Mouse (Mus musculus) limb, embryonic 11.5 days (tissue): ENCODE measurements at regions not wholly inside any gene's neighbourhood (a gene's known extent, or its start where the extent isn't known, plus 50 kb on each side); places are given as distances from the start of the nearest gene placed in this dataset.

Source experiments
- ATAC-seq: fragments of 200-750 bp; cut with Nextera tagmentation; 2 replicates; pipeline ENCODE4 v1.8.0; 2017; ENCODE audit warnings: low read depth; ENCODE audit not compliant: insufficient number of reproducible peaks, low FRiP score, low TSS enrichment
- DNase-seq: peaks from one replicate; pipeline ENCODE4 v3.0.0-alpha.2; 2015; ENCODE audit warnings: low spot score
- H3K27ac ChIP-seq: fragments of 300-500 bp; sonication (generic); replicated peaks from 2 replicates; pipeline ENCODE4 v1.5.1; 2014; ENCODE audit warnings: low read depth, mild to moderate bottlenecking, low read length
- H3K27me3 ChIP-seq: fragments of 300-500 bp; sonication (generic); 2 replicates; pipeline ENCODE4 v1.6.1; 2014; ENCODE audit warnings: mild to moderate bottlenecking, low read length, mixed read lengths; ENCODE audit not compliant: control insufficient read depth, insufficient read depth
- H3K36me3 ChIP-seq: fragments of 300-500 bp; sonication (generic); 2 replicates; pipeline ENCODE4 v1.6.1; 2014; ENCODE audit warnings: mild to moderate bottlenecking, low read length, moderate library complexity, mixed read lengths; ENCODE audit not compliant: control insufficient read depth, insufficient read depth
- H3K4me1 ChIP-seq: fragments of 300-500 bp; sonication (generic); 2 replicates; pipeline ENCODE4 v1.6.1; 2014; ENCODE audit warnings: low read length, mixed read lengths; ENCODE audit not compliant: control insufficient read depth, insufficient read depth
- H3K4me2 ChIP-seq: fragments of 300-500 bp; sonication (generic); 2 replicates; pipeline ENCODE4 v1.6.1; 2014; ENCODE audit warnings: low read depth, mild to moderate bottlenecking, moderate library complexity; ENCODE audit not compliant: severe bottlenecking
- H3K4me3 ChIP-seq: fragments of 300-500 bp; sonication (generic); 2 replicates; pipeline ENCODE4 v1.5.1; 2014; ENCODE audit warnings: low read depth, low read length
- H3K9ac ChIP-seq: fragments of 300-500 bp; sonication (generic); 2 replicates; pipeline ENCODE4 v1.6.1; 2014; ENCODE audit warnings: mild to moderate bottlenecking, low read length
- H3K9me3 ChIP-seq: fragments of 300-500 bp; sonication (generic); 2 replicates; pipeline ENCODE4 v1.6.1; 2016; ENCODE audit warnings: low read length; ENCODE audit not compliant: control insufficient read depth
- WGBS: fragments of 180-500 bp; shearing (Covaris S2); extraction: QIAGEN DNeasy Blood & Tissue Kit; methylation state at CpG from one replicate; pipeline ENCODE4 v1.1.7; 2014; 5-methylcytosine and 5-hydroxymethylcytosine counted together

- Histone ChIP-seq H3K27ac (peak overlapping the region; percentile 30; the same call in 1 of the 2 replicates), H3K4me1 (peaks cover 10% of the 10 kb centered on the region; the same call in 1 of the 2 replicates), H3K4me3 (no peak overlapping the region), H3K9me3 (no peaks in the 10 kb centered on the region), H3K36me3 (no peaks in the 10 kb centered on the region), H3K27me3 (no peaks in the 10 kb centered on the region), H3K9ac (peak overlapping the region; percentile 41), H3K4me2 (peak overlapping the region; percentile 32; the same call in 1 of the 2 replicates)
- peak; percentile 62; the same call in 1 of the 2 replicates for ATAC-seq
- DNase-seq = no peak
- WGBS = 30% methylated on average over 19 of the region's 19 CpGs
Measured at GRCm38 (mm10) chr4:54757715-54758500, 186.9 kb upstream of the Zfp462 start.

DNA sequence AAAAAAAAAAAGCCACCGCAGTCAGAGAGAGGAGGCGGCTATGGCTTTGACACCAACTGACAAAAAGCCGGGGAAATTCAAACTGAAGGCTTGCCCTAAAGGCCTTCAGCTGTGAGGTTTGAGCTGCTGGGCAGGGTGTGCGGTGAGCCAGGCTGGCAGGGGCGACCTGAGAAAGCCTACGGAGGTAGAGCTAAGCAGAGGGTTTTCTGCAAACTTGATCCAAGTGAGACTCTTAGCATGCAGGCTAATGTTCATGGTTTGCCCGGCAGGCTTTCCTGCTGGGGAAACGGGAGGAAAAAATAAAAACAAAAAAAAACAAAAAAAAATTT lies 186.4 kb upstream of the Zfp462 start:
- Histone ChIP-seq H3K4me3 (no peak overlapping the region), H3K4me1 (peaks cover 10% of the 10 kb centered on the region; the same call in 1 of the 2 replicates), H3K27ac (peak overlapping the region; percentile 30; the same call in 1 of the 2 replicates), H3K9ac (peak overlapping the region; percentile 41), H3K9me3 (no peaks in the 10 kb centered on the region), H3K27me3 (no peaks in the 10 kb centered on the region), H3K36me3 (no peaks in the 10 kb centered on the region), H3K4me2 (peak overlapping the region; percentile 32; the same call in 1 of the 2 replicates)
- WGBS = 26% methylated on average over 8 of the region's 8 CpGs
- DNase-seq = peak; percentile 56
- peak; percentile 26; the same call in 1 of the 2 replicates for ATAC-seq

- Histone ChIP-seq H3K9ac (no peak overlapping the region), H3K4me2 (no peak overlapping the region), H3K4me1 (peaks cover 10% of the 10 kb centered on the region; the same call in 1 of the 2 replicates), H3K27ac (no peak overlapping the region), H3K27me3 (no peaks in the 10 kb centered on the region), H3K9me3 (no peaks in the 10 kb centered on the region), H3K4me3 (no peak overlapping the region), H3K36me3 (no peaks in the 10 kb centered on the region)
- ATAC-seq (no peak), DNase-seq (no peak)
- 81% methylated on average over 5 of the region's 5 CpGs for WGBS
Measured at GRCm38 (mm10) chr4:54761257-54761656, 183.6 kb upstream of the Zfp462 start.

DNA sequence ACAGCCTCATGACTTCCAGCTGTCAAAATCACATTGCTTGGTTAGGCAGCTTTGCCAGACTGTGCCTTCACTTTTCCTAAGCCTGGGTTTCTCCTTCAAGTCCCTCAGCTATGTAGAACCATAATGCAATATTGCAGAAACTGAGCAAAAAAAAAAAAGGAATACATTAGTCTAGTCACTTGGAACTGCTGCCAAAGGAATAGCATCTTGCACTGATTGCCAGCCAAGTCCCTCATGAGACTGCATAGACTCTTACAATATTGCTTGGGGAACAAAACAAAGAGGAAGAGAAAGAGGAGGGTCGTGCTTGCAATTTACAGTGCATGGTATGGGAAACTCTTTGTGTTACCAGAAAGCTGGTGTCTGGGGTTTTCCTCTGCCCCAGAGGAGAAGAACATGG lies 179.8 kb upstream of the Zfp462 start:
- no peaks in the 10 kb centered on the region for H3K27me3 ChIP-seq
- H3K9me3 ChIP-seq = no peaks in the 10 kb centered on the region
- 0 out of 2 replicates have a peak, but pooled peaks cover 2% of the 10 kb centered on the region for H3K4me1 ChIP-seq
- ATAC-seq (no peak), DNase-seq (no peak)
- no peaks in the 10 kb centered on the region for H3K36me3 ChIP-seq
- H3K27ac ChIP-seq = no peak overlapping the region
- no peak overlapping the region for H3K4me2 ChIP-seq
- 94% methylated on average over 1 of the region's 1 CpGs for WGBS
- H3K9ac ChIP-seq = no peak overlapping the region
- H3K4me3 ChIP-seq = no peak overlapping the region

GRCm38 (mm10) chr4:54767506-54768200 lies 177.2 kb upstream of the Zfp462 start:
- no peak for ATAC-seq
- DNase-seq = peak; percentile 45
- H3K9ac ChIP-seq = no peak overlapping the region
- no peaks in the 10 kb centered on the region for H3K36me3 ChIP-seq
- H3K4me3 ChIP-seq = no peak overlapping the region
- H3K9me3 ChIP-seq = no peaks in the 10 kb centered on the region
- no peak overlapping the region for H3K4me2 ChIP-seq
- no peak overlapping the region for H3K27ac ChIP-seq
- 24% methylated on average over 8 of the region's 8 CpGs for whole genome bisulfite sequencing
- H3K27me3 ChIP-seq = no peaks in the 10 kb centered on the region
- 0 out of 2 replicates have a peak, but pooled peaks cover 2% of the 10 kb centered on the region for H3K4me1 ChIP-seq

GRCm38 (mm10) chr4:54768836-54769235 lies 176.0 kb upstream of the Zfp462 start:
- H3K4me3 ChIP-seq = no peak overlapping the region
- no peak overlapping the region for H3K4me2 ChIP-seq
- no peak overlapping the region for H3K27ac ChIP-seq
- H3K36me3 ChIP-seq = no peaks in the 10 kb centered on the region
- WGBS = 70% methylated on average over 4 of the region's 4 CpGs
- H3K9ac ChIP-seq = no peak overlapping the region
- H3K27me3 ChIP-seq = no peaks in the 10 kb centered on the region
- H3K9me3 ChIP-seq = no peaks in the 10 kb centered on the region
- H3K4me1 ChIP-seq = 0 out of 2 replicates have a peak, but pooled peaks cover 2% of the 10 kb centered on the region
- DNase-seq (no peak), ATAC-seq (no peak)

DNA sequence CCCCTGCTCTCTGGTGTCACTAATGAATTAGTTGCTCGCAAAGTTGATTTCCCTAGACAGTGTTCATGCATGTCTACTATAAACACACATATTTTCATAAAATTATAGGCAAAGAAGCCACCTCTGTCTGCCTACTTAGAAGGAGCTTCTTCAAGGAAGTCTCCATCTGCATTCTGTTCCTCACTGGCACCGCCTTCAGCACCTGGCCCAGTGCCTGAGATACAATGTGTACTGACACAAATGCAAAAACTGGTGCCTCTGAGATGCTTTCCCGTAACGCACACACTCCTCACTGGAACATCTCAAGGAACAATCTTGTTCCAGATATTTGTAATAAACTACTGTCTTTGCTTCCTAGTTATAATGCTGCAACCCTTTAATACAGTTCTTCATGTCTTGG lies 170.8 kb upstream of the Zfp462 start:
- 90% methylated on average over 4 of the region's 4 CpGs for WGBS
- H3K4me2 ChIP-seq = no peak overlapping the region
- no peaks in the 10 kb centered on the region for H3K9me3 ChIP-seq
- H3K36me3 ChIP-seq = no peaks in the 10 kb centered on the region
- no peaks in the 10 kb centered on the region for H3K4me1 ChIP-seq
- no peak overlapping the region for H3K27ac ChIP-seq
- H3K4me3 ChIP-seq = no peak overlapping the region
- no peaks in the 10 kb centered on the region for H3K27me3 ChIP-seq
- no peak overlapping the region for H3K9ac ChIP-seq
- no peak for ATAC-seq
- no peak for DNase-seq

GRCm38 (mm10) chr4:54774717-54775116 lies 170.1 kb upstream of the Zfp462 start:
- Histone ChIP-seq H3K9me3 (no peaks in the 10 kb centered on the region), H3K9ac (no peak overlapping the region), H3K27me3 (no peaks in the 10 kb centered on the region), H3K4me1 (no peaks in the 10 kb centered on the region), H3K36me3 (no peaks in the 10 kb centered on the region), H3K27ac (no peak overlapping the region), H3K4me2 (no peak overlapping the region), H3K4me3 (no peak overlapping the region)
- no peak for ATAC-seq
- DNase-seq = no peak
